Mouse (Mus musculus) small intestine, adult 2 months (tissue): ENCODE data around the gene Znrd1.

Experiments used
- CTCF ChIP-seq: fragments of 200-500 bp; IDR thresholded peaks from 2 replicates; pipeline ENCODE4 v1.5.1; 2012; ENCODE audit warnings: low read depth, mild to moderate bottlenecking, control low read depth, inconsistent platforms, low read length, moderate library complexity, mixed read lengths; ENCODE audit not compliant: insufficient replicate concordance, insufficient read length; ENCODE audit errors: extremely low read depth
- POLR2A ChIP-seq: fragments of 200-500 bp; IDR thresholded peaks from 2 replicates; pipeline ENCODE4 v1.6.1; 2012; ENCODE audit warnings: low read depth, mild to moderate bottlenecking, control low read depth, inconsistent platforms, low read length, moderate library complexity

- TF ChIP-seq CTCF = no peak
- no peak for TF ChIP-seq POLR2A
Observed at GRCm38 (mm10) chr17:37000863-37001262, 42.5 kb upstream of the Znrd1 start, which contains the start of gene Zfp57.
